Mouse (Mus musculus) E14TG2a.4 (cell line): ENCODE measurements around the gene Nf1.

Experiments
- H3K27me3 ChIP-seq: 2 replicates; pipeline ENCODE4 v1.6.1; 2014; ENCODE audit warnings: low read length, control low read depth; ENCODE audit not compliant: insufficient read depth
- H3K36me3 ChIP-seq: 2 replicates; pipeline ENCODE4 v1.6.1; 2014; ENCODE audit warnings: low read length, control low read depth; ENCODE audit not compliant: insufficient read depth
- H3K4me1 ChIP-seq: replicated peaks from 2 replicates; pipeline ENCODE4 v1.6.1; 2014; ENCODE audit warnings: low read depth, low read length, control low read depth
- H3K4me3 ChIP-seq: replicated peaks from 2 replicates; pipeline ENCODE4 v1.5.1; 2014; ENCODE audit warnings: mild to moderate bottlenecking, low read length
- H3K9me3 ChIP-seq: 2 replicates; pipeline ENCODE4 v1.6.1; 2014; ENCODE audit warnings: low read length, control low read depth
- CTCF ChIP-seq: conservative IDR thresholded peaks from 2 replicates; pipeline ENCODE4 v1.5.1; 2014; ENCODE audit warnings: low read length
- NANOG ChIP-seq: IDR thresholded peaks from 2 replicates; pipeline ENCODE4 v1.6.1; 2014; ENCODE audit warnings: borderline replicate concordance, low read length, mixed read lengths
- POU5F1 ChIP-seq: IDR thresholded peaks from 2 replicates; pipeline ENCODE4 v1.6.1; 2014; ENCODE audit warnings: low read length, borderline replicate concordance

The Nf1 gene

GRCm38 (mm10) chr11:79529736-79530135 lies 190.2 kb downstream of the Nf1 start:
- no peak overlapping the region for H3K4me3 ChIP-seq
- H3K27me3 ChIP-seq: no peaks in the 10 kb centered on the region
- no peaks in the 10 kb centered on the region for H3K9me3 ChIP-seq
- H3K4me1 ChIP-seq: no peaks in the 10 kb centered on the region
- H3K36me3 ChIP-seq: 0 out of 2 replicates have a peak, but pooled peaks cover 3% of the 10 kb centered on the region
- no peak for TF ChIP-seq CTCF
- no peak for TF ChIP-seq POU5F1
- TF ChIP-seq NANOG: no peak

- TF ChIP-seq NANOG (no peak), POU5F1 (no peak), CTCF (no peak)
- Histone ChIP-seq H3K9me3 (no peaks in the 10 kb centered on the region), H3K36me3 (0 out of 2 replicates have a peak, but pooled peaks cover 3% of the 10 kb centered on the region), H3K27me3 (no peaks in the 10 kb centered on the region), H3K4me3 (no peak within 1 kb of the TSS), H3K4me1 (no peaks in the 10 kb centered on the region)
Measured at GRCm38 (mm10) chr11:79530333-79530761, 190.9 kb downstream of the Nf1 start, which contains the start of the genes Evi2 and Evi2a. Gene Evi2, minus strand, starts transcription at chr11:79530589. Gene Evi2a, minus strand, starts transcription at chr11:79530609.

GRCm38 (mm10) chr11:79530774-79531173 lies 191.3 kb downstream of the Nf1 start:
- no peak overlapping the region for H3K4me3 ChIP-seq
- TF ChIP-seq CTCF (no peak), NANOG (no peak), POU5F1 (no peak)
- no peaks in the 10 kb centered on the region for H3K4me1 ChIP-seq
- H3K9me3 ChIP-seq: no peaks in the 10 kb centered on the region
- H3K27me3 ChIP-seq: no peaks in the 10 kb centered on the region
- 0 out of 2 replicates have a peak, but pooled peaks cover 3% of the 10 kb centered on the region for H3K36me3 ChIP-seq

GRCm38 (mm10) chr11:79531485-79531884 lies 192.0 kb downstream of the Nf1 start:
- H3K36me3 ChIP-seq: 0 out of 2 replicates have a peak, but pooled peaks cover 3% of the 10 kb centered on the region
- H3K27me3 ChIP-seq: no peaks in the 10 kb centered on the region
- no peaks in the 10 kb centered on the region for H3K4me1 ChIP-seq
- TF ChIP-seq NANOG (no peak), POU5F1 (no peak), CTCF (no peak)
- H3K4me3 ChIP-seq: no peak overlapping the region
- H3K9me3 ChIP-seq: no peaks in the 10 kb centered on the region

GRCm38 (mm10) chr11:79533311-79533710 lies 193.8 kb downstream of the Nf1 start:
- Histone ChIP-seq H3K4me1 (no peaks in the 10 kb centered on the region), H3K4me3 (no peak overlapping the region), H3K36me3 (peaks cover 5% of the 10 kb centered on the region; the same call in 1 of the 2 replicates), H3K9me3 (no peaks in the 10 kb centered on the region), H3K27me3 (no peaks in the 10 kb centered on the region)
- TF ChIP-seq NANOG (no peak), CTCF (no peak), POU5F1 (no peak)

GRCm38 (mm10) chr11:79533950-79534690 lies 194.6 kb downstream of the Nf1 start:
- Histone ChIP-seq H3K4me1 (no peaks in the 10 kb centered on the region), H3K27me3 (no peaks in the 10 kb centered on the region), H3K4me3 (no peak overlapping the region), H3K36me3 (peaks cover 5% of the 10 kb centered on the region; the same call in 1 of the 2 replicates), H3K9me3 (no peaks in the 10 kb centered on the region)
- TF ChIP-seq NANOG: no peak

GRCm38 (mm10) chr11:79535554-79535953 lies 196.1 kb downstream of the Nf1 start:
- Histone ChIP-seq H3K4me1 (no peaks in the 10 kb centered on the region), H3K36me3 (peaks cover 5% of the 10 kb centered on the region; the same call in 1 of the 2 replicates), H3K9me3 (no peaks in the 10 kb centered on the region), H3K27me3 (no peaks in the 10 kb centered on the region), H3K4me3 (no peak overlapping the region)
- TF ChIP-seq POU5F1: no peak

GRCm38 (mm10) chr11:79536293-79536692 lies 196.8 kb downstream of the Nf1 start:
- no peaks in the 10 kb centered on the region for H3K9me3 ChIP-seq
- no peaks in the 10 kb centered on the region for H3K27me3 ChIP-seq
- no peak overlapping the region for H3K4me3 ChIP-seq
- TF ChIP-seq CTCF (no peak), POU5F1 (no peak), NANOG (no peak)
- H3K4me1 ChIP-seq: no peaks in the 10 kb centered on the region
- peaks cover 5% of the 10 kb centered on the region; the same call in 1 of the 2 replicates for H3K36me3 ChIP-seq

- no peaks in the 10 kb centered on the region for H3K4me1 ChIP-seq
- H3K27me3 ChIP-seq: no peaks in the 10 kb centered on the region
- no peak overlapping the region for H3K4me3 ChIP-seq
- peaks cover 18% of the 10 kb centered on the region; the same call in 1 of the 2 replicates for H3K36me3 ChIP-seq
- TF ChIP-seq POU5F1 (no peak), NANOG (no peak), CTCF (no peak)
- H3K9me3 ChIP-seq: no peaks in the 10 kb centered on the region
Measured at GRCm38 (mm10) chr11:79552622-79553021, 213.1 kb downstream of the Nf1 start.
